Mouse (Mus musculus): ENCODE measurements at regions not wholly inside any gene's neighbourhood (a gene's known extent, or its start where the extent isn't known, plus 50 kb on each side); places are given as distances from the start of the nearest gene placed in this dataset.

DNA sequence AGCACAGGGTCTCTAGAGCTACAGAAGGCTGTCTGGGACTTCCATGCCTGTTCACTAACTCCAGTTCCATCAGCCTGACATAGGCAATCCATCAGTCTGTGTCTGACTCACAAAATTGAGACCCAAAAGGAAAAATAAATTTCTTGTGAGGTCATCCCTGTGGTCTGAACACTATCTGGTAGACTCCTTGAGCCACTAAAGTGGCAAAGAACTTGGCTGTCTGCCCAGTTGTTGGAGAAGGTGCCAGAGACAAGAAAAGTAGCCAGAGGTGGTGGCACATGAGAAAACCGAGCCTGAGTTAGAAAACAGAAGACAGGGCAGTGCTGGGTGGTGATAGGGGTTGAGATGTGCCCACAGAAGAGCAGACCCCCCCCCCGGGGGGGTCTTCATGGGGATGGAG is 535.0 kb downstream of the 1700129C05Rik start:
- no peak for DNase-seq (ENCODE audit: low spot score in 2 of 2)

DNA sequence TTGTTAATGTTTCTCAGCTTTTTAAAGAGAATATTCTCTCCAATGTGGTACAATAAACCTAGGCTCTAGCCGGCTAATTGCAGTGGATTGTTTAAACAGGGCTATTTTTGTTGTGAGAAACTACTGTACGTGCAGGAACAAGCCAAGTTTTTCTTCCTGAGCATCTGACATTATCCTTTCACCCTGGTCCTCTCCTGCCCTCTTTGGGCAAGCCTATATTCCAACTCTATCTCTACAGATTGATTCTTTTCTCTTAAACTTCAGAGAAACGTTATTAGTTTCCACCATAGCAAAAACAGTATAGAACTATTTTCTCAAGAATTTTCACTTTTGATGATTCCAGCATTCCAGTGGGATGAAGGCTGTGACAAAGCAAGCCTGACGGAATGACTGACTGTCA is 535.2 kb downstream of the Fgf9 start:
- DNase-seq (ENCODE audit: low spot score in 2 of 2), result no peak

DNA sequence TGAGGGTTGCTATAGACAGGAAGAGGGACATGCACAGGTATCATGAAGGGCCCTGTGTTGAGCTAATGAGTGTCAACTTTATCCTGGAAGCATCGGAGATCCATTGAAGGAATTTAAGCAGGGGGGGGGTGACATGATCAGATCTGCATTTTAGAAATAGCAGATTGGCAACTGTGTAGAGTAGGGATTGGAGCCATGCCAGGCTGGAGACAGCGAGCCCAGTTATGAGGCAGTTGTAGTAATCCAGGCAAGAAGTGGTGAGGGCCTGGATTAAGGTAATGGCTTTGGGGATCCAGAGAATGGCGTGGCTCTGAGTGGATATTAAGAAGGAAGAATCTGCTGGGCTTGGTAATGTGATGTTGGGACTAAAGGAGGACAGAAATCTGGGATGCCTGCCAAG is 528.5 kb downstream of the Fgf9 start:
- DNase-seq (ENCODE audit: low spot score in 2 of 2), result no peak

- no peak for DNase-seq (ENCODE audit: low spot score in 2 of 2)
Measured at GRCm38 (mm10) chr14:58597810-58598209, 527.5 kb downstream of the Fgf9 start.

- DNase-seq (ENCODE audit: low spot score in 2 of 2), result no peak
Measured at GRCm38 (mm10) chr14:58596936-58597335, 526.6 kb downstream of the Fgf9 start.

- DNase-seq (ENCODE audit: low spot score in 2 of 2), result no peak
Measured at GRCm38 (mm10) chr14:58581806-58582205, 511.5 kb downstream of the Fgf9 start.

DNA sequence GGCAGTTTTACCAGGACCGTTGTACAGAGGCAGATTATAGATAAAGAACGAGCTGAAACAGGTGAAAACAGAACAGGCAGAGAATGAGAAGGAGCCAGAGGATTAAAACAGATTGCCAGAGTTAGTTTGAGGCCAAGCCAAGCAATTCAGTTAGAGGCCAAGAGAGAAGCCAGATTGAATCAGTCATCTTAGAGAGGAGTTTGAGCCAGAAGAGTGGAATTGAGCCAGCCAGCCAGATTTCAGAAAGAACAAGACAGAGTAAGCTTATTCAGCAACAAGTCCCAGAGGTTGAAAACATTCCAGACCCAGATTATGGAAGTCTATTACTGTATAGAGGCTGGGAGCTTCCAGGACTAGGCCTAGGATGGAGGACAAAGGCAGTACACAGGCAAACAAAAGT is 499.7 kb downstream of the Fgf9 start:
- no peak for DNase-seq (ENCODE audit: low spot score in 2 of 2)

- DNase-seq (ENCODE audit: low spot score in 2 of 2), result no peak
Measured at GRCm38 (mm10) chr14:58567472-58567871, 497.1 kb downstream of the Fgf9 start.

GRCm38 (mm10) chr14:58563082-58563481 is 492.7 kb downstream of the Fgf9 start:
- DNase-seq (ENCODE audit: low spot score in 2 of 2), result no peak

- no peak for DNase-seq (ENCODE audit: low spot score in 2 of 2)
Measured at GRCm38 (mm10) chr14:58550785-58551184, 480.4 kb downstream of the Fgf9 start.

DNA sequence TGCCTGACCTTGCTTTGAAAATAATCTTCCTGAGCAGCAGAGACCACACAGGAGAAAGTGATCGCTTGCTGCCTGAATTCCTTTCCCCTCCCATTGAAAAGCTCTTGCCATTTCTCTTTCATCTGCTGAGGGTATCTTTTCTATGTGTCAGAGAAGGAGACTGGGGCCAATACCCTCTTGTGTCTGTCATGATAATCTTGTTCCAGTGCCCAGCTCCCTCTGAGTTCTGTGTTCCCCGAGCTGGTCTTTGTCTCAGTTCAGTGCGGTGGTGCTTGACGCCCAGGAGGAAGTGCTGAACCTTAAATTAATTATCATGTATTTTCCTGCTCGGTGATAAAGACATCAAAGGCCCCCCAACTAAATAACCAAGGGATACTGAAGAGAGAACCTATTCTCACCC is 475.4 kb downstream of the Fgf9 start:
- no peak for DNase-seq (ENCODE audit: low spot score in 2 of 2)

GRCm38 (mm10) chr14:58543140-58543767 is 472.9 kb downstream of the Fgf9 start:
- no peak for DNase-seq (ENCODE audit: low spot score in 2 of 2)

DNA sequence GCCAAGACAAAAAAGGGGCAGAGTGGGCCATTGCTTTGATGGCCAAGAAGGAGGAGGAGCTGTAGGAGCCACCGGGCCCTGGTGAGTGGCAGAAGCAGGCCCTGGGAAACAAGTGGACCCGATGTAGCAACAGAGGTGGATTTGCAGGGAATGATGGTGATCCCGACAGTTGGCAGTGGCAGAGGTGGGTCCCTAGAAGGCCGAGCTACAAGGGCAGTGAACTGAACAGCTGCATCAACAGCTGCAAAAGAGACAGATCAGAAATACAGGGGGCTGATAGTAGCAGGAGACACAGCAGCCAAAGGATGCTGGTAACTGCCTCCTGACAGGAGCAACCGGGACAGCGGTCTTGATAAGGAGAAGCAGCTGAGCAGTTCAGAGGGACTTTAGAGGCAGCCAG is 467.8 kb downstream of the Fgf9 start:
- DNase-seq (ENCODE audit: low spot score in 2 of 2), result no peak

DNA sequence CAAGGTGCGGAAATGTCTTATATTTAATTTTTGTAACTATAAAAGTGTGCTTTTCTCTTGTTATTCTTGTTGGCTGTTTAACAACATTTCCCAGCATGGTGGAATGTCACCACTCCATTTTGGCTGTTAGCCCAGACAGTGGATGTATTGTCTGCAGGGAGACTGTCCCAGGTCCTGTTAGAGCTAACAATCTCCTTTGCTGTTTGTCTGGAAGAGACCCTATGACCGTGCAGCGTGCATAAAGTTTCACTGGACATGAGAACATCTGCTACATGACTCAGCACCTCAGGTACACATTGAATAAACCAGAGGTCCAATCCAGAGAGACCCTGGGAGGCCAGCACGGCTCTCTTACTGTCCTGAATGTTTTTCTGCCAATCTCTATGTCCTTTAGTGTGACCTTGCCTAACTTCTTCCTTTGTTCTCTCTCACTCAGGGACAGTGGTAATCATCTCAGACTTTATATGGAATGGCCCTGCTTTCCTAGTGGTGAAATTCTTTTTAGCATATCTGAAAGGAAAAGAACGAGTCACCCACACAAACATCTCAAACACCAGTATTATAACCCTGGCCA is 450.7 kb downstream of the Fgf9 start:
- no peak for DNase-seq (ENCODE audit: low spot score in 2 of 2)

- no peak for DNase-seq (ENCODE audit: low spot score in 2 of 2)
Measured at GRCm38 (mm10) chr14:58520384-58520783, 450.0 kb downstream of the Fgf9 start.

- DNase-seq (ENCODE audit: low spot score in 2 of 2), result no peak
Measured at GRCm38 (mm10) chr14:58519086-58519485, 448.7 kb downstream of the Fgf9 start.

DNA sequence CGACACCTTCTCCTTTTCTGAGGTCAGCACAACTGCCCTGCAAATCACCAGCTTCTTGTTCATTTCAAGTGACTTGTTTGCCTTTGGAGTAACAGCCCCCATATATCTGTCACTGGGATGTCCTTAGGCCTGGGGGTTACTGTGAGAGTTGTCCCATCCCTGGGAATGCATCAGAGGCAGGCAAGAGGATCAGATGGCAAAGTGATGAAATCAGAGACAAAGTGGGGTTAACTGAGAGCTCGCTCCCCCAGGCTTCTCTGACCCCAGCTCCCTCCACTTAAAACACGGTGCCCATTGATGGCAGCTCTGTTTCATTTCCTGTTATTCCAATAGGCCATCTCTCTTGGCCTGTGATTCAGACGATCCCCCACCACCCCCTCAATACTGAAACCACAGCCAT is 446.2 kb downstream of the Fgf9 start:
- no peak for DNase-seq (ENCODE audit: low spot score in 2 of 2)

DNA sequence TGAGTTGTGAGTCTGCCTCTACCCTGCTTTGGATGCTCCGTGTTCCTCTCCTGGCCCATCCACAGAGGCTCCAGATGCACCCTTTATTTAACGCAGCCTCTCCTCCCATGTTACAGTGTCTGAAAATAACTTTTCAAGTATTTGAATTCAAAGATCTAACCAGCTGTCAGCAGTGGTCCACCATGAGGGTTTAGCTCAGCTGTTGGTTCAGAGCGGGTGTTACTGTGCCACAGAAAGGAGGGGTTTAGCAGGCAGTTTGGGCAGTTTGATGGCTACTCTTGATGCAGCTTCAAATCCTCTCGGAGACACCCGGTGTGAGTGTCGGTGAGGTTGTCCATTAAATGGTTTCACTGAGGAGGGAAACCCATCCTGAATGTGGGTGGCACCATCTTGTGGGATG is 441.8 kb downstream of the Fgf9 start:
- DNase-seq (ENCODE audit: low spot score in 2 of 2), result no peak

DNA sequence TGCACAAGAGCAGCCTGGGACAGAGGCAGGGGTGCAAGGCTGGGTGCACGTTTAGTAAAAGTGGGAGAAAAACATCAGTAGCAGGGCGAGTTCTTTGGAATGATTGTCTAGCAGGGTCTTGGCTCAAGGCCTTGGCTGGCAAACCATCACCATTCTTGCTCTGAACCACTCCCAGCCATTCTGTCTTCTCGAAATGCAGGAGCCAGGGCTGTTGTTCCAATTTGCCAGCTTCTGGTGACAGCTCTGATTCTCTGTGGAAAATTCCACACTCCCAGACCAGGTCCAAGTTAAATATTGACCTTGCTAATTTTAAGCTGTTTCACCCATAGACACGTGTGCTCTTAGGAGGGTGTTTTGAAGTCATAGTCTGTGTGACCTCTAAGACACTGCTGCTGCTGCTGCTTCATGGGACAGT is 441.2 kb downstream of the Fgf9 start:
- DNase-seq (ENCODE audit: low spot score in 2 of 2), result no peak

DNA sequence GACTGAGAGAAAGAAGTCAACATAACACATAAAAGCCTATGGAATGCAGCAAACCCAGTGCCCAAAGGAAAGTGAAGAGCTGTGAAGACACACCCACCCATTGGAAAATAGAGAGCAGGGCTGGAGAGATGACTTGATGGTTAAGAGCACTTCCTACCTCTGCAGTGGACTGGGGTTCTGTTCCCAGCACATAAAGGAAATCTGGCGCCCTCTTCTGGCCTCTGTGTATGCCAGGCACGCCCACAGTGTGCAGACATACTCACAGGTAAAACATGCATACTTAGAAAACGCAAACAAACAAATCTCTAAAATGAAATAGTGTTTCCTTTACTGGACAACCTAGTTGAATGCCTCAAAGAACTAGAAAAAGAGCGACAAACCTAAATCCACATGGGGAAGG is 440.4 kb downstream of the Fgf9 start:
- DNase-seq (ENCODE audit: low spot score in 2 of 2), result no peak

DNA sequence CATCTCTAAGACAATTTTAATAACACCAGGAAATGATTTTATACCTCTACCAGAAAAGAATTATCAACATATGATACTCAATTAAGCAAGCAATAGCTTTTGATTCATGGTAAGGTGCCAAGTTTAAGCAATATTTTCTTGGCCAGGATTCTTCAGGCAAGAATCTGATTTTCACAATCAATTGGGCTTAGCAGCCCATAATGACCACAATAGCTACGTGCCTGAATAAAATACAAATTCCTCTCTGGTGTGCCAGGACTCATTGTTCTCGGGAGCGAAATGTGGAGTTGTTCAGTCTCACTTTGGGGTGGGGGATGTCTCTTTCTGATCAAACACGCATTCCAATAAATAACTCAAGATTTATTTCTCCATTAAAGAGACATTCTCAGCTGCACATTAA is 438.8 kb downstream of the Fgf9 start:
- no peak for DNase-seq (ENCODE audit: low spot score in 2 of 2)

- DNase-seq (ENCODE audit: low spot score in 2 of 2), result no peak
Measured at GRCm38 (mm10) chr14:58506490-58506889, 436.1 kb downstream of the Fgf9 start.

- DNase-seq (ENCODE audit: low spot score in 2 of 2), result no peak
Measured at GRCm38 (mm10) chr14:58505841-58506240, 435.5 kb downstream of the Fgf9 start.

- DNase-seq (ENCODE audit: low spot score in 2 of 2), result no peak
Measured at GRCm38 (mm10) chr14:58502890-58503289, 432.5 kb downstream of the Fgf9 start.

Measured in thymus, postnatal 10 days (tissue).